Mouse (Mus musculus): Measurements from ENCODE around the gene Gm10322. TPM values are rescaled to one million over a fixed set of nuclear protein-coding genes. Genes with fewer than 3 reads are reported as not detected.
A peak's percentile ranks its signal among the peaks of the same experiment; 100 is the strongest.

The Gm10322 gene
- total and polyA plus RNA-seq, 3 experiments = not detected

DNA sequence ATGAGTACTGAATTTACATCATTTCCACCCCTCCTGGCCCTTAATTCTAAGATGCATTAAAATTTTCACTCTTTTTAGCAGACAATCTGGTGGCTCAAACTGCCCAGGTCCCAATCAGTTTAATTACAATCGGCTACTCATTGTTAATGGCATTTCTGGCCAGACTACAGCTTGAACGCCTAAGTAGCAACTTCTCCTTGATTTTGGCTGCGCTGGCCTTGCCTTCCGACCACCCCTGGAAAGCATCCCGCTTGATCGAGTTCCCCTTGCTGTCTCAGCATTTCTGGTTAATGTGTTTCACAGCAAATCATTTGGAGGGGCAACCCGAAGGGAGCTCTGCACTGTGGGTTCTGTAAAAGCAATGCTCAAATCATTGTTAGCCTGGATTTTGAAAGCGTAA is 13.8 kb upstream of the Gm10322 start:
- DNase-seq = no peak

DNA sequence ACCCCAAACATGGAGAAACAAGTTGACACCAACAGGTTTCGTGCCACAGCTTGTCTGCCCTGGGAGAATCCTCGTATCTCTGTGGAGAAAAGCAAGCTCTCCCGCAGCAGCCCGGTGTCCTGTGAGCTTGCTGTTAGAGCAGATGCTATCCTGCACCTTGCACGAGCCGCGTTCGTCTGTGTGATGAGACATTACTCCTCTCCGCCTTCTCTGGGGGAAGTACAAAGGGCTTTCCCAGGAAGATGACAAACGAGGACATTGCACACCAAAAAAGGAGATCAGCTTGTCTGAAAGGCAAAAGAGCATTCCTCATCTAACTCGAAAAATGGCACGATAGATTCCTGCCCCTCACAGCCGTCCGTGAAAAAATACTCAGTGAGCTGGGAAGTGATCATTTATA is 13.0 kb upstream of the Gm10322 start:
- peak; percentile 53 for DNase-seq

DNA sequence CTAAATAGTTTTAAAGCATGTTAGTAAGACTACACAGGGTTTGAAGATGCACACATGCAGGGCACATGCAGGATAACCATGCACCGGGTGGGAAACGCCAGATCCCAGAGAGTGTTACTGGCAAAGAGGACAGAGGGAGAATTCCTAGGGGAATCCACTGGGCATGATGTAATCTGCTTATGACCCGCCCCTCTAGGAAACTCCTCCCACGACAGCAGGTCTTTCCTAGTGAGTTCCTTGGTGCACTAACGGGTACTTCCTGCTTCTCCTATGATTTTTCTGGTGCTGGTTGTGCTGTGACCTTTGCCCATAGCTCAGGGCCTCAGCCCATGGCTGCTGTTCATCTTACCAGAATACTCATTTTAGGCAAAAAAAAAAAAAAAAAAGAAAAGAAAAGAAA is 12.0 kb upstream of the Gm10322 start:
- DNase-seq = peak; percentile 53

GRCm38 (mm10) chr10:59604879-59605464 is 10.9 kb upstream of the Gm10322 start:
- DNase-seq = no peak

DNA sequence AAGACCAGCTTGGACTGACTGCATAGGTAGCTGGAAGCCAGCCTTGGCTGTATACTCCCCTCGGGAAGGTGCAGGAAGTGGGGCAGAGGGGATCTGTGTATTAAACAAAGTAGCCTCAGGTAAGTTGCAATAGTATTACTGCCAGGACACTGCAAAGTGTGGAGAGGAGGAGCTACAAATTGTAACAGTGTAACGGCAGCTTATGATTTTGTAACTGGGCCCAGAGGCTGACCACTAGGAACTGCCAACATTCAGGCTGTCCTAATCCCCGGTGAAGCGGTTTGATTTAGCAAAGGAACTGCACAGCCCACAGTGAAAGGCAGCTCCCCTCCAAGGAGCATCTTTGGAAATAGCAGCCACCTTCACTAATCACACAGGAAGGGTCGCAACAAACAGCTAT is 2.6 kb upstream of the Gm10322 start:
- no peak for DNase-seq

DNA sequence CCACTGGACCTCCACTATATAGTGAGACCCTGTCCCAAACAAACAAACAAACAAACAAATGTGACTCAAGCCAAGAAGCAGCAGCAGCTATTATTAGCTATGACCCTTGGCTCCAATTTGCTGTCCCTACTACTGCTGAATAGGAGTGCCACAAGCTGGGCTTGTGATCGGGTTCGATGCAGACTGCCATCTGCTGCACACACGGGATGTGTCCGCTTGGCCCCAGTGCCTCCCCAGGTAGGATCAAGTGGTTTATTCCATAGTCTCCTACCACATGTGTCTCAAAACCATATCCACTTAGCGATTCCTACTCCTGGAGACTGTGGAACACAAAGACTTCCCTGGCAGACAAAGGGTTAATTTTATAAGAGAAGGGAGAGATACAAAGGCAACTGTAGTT is 1.7 kb upstream of the Gm10322 start:
- no peak for DNase-seq

- DNase-seq = no peak
These were observed 452 bp upstream of the Gm10322 start for GRCm38 (mm10) chr10:59615411-59615810.

DNA sequence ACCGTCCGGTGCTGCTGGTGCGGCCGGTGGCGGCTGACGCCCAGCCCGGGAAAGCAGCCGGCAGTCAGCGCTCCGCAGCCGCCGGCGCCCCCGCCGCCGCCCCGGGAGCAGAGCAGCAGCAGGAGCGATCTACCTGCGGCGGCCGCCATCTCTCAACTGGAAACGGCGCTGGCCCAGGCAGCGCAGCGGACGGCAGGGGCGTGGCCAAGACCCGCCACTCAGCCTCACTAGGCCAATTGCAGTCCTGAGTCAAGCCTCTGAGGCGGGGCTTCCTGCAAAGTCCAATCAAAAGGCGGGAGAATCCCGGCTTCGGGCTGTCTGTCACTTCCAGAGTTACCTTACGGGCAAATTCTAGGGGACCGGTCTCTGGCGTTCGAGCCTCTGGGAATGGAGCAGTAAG is 659 bp downstream of the Gm10322 start, which contains the start of gene Mcu:
Mcu (minus strand) TSS at position 171 of the 400 bp plus-strand sequence.
- DNase-seq = peak; percentile 98

DNA sequence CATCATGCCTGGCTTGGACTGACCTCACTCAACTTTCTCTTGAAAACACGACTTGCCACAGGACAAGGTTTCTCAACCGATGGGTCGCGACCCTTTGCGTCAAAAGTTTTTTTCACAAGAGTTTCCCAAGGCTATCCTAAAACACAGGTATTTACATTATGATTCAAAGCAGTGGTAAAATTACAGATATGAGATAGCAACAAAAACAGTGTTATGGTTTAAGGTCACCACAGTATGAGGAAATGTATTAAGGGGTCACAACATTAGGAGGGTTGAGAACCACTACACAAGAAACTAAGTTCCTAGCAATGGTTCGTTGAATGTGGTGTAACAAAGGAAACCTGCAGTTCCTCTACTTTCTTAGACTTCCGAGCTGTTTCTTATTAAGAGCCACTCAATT is 1.9 kb downstream of the Gm10322 start:
- no peak for DNase-seq

GRCm38 (mm10) chr10:59621355-59621754 is 5.5 kb downstream of the Gm10322 start:
- DNase-seq = no peak

- no peak for DNase-seq
These were observed 7.6 kb downstream of the Gm10322 start for GRCm38 (mm10) chr10:59623496-59623895.

GRCm38 (mm10) chr10:59628641-59629505 is 13.0 kb downstream of the Gm10322 start:
- no peak for DNase-seq

DNA sequence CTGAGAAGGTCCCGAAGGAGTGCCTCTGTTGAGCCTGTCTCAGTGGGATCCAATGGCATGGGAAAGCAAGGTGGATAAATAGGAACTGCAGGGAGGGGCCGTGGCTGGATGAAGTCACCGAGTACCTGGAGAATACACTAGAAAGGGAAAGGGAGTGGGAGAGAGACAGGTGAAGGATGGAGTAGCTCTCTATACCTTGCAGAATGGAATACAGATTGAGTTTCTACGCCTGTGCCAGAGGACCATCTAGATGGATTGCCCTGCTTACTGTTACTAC is 13.6 kb downstream of the Gm10322 start:
- no peak for DNase-seq

- DNase-seq = no peak
These were observed 20.2 kb downstream of the Gm10322 start for GRCm38 (mm10) chr10:59636048-59636447.

DNA sequence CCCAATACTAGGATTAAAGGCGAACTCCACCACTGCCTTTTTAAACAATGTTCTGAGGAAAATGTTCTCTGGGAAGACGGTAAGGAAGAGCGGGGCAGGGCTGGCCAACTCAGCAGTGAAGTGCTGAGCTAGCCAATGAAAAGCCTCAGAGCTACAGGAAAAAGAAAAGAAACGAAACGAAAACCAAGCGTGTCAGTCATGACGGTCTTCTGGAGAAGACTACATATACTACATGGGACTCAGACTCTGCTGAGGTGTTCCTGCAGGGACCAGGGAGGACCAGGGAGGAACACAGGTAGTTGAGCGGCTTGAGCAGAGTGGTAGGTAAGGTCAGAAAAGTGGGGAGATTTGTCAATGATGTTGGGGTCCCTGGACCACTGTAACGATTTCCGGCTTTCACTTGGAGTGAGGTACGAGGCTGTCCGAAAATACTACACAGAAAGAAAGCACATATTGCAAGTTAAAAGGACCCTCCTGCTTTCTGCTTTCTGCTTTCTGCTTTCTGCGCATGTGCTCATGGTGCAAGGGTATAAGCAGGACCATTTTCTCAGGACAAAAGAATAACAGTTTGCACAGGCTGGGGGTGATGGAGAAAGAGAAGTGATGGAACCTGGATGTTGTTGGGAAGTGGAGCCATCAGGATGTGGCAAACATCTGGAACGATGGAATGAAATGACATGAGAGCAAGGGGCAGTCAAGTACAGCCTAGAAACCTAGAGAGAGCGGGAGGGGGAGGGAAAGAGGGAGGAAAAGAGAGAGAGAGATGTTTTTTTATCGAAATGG is 21.1 kb downstream of the Gm10322 start:
- DNase-seq = no peak

DNA sequence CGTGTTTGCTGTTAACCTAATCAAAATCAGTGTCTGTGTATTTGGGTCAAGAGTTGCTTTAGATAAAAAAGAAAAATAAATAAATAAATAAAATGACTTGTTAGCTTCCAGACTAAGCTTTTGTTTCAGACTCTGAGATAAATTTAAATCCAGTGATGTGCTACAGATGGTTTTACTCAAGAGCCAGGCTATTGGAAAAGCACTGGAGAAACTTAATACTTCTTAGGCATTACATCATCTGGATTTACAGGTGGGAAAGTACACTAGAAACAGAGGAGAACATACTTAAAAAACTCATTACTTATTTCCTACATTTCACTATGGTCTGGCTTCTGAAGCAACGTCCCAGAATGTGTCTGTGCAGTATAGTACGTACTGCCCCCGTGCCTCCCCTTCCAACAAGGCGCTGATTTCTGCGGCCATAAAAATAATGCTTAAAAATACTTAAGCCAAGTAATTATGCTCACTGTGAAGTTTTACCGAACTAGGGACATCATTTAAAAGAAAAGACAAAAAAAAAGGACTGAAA is 21.8 kb downstream of the Gm10322 start:
- DNase-seq = no peak

- no peak for DNase-seq
These were observed 22.7 kb downstream of the Gm10322 start for GRCm38 (mm10) chr10:59638576-59638975.

DNA sequence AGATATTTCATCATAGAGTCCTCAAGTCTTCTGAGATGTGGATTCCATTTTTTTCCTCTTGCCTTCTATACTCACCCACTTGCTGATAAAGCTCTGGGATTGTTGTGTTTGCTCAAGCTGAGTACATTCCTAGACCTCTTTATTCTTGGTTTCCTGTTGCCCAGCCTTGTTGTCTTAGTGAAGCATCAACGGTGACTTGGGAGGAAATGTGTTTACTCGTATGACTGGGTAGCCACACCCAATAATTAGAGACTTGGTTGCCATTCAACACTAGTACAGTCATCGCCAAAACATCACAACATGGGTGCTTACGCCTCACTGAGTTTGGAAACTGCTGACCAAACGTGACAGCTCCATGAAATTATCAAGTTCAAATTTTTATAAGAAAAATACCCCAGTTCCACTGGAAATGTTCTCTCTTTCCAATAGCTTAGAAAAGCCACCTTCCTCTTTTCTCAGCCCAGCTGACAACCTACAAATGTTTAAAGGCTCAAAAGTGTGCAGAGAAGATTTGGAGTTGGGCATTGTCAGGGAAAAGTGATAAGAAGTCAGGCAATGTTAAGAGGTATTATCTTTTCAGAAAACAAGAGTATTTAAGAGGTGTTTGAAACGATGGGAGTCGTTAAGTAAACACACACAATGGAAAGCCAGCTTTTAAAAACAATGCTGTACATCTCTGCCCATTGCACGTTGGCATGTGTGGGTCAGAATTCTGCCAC is 27.0 kb downstream of the Gm10322 start:
- no peak for DNase-seq

- DNase-seq = no peak
These were observed 27.8 kb downstream of the Gm10322 start for GRCm38 (mm10) chr10:59643645-59644044.

GRCm38 (mm10) chr10:59644710-59645109 is 28.8 kb downstream of the Gm10322 start:
- no peak for DNase-seq

- DNase-seq = no peak
These were observed 29.3 kb downstream of the Gm10322 start for GRCm38 (mm10) chr10:59645153-59645552.

DNA sequence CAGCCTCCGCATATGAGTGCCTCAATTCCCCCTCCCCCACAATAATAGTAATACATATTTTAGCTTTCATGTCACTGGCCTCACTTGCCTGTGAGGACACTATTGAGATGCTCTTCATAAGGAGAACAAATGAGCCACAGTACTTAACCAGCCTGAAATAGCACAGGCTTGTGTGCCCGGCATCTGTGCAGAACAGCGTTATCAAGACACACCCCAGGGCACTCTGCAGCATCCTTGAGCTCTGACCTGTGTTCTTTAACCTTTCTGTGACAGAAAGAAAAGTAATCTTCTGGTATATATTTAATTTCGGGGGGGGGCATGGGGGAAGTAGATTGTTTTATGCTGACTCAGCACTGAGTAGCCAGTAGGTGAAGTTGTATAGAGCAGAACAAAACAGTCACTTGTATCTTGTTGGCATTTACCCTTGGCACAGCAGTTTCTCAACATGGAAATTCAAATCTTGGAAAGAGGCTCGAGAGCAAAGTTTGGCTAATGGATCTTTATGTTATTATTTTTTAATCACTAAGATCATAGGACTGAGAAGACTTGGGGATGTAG is 31.0 kb downstream of the Gm10322 start:
- no peak for DNase-seq

Measured in adrenal gland, adult 2 months (tissue).